Mouse (Mus musculus) Patski (cell line): ENCODE measurements at regions not wholly inside any gene's neighbourhood (a gene's known extent, or its start where the extent isn't known, plus 50 kb on each side); places are given as distances from the start of the nearest gene placed in this dataset.

Source experiments
- ATAC-seq: fragments of 100-300 bp; one replicate; pipeline ENCODE4 v1.8.0; 2021
- CTCF ChIA-PET: fragments of 350-600 bp; sonication (Branson Sonifier 250); formaldehyde crosslinking; loops from one replicate; lab custom pipeline; 2022; ENCODE audit warnings: inconsistent platforms; lab: Charles Lee
- POLR2A ChIA-PET: fragments of 350-600 bp; sonication (Branson Sonifier 250); formaldehyde crosslinking; loops from one replicate; lab custom pipeline; 2022; ENCODE audit warnings: antibody characterized with exemption, inconsistent platforms; lab: Charles Lee
- DNase-seq: peaks from one replicate; pipeline ENCODE4 v3.0.0-alpha.2; 2011; ENCODE audit warnings: low read depth, low spot score
- H3K27me3 ChIP-seq: fragments of 371-371 bp; one replicate; pipeline ENCODE4 v1.5.1; 2021
- CTCF ChIP-seq: fragments of 100-300 bp; IDR thresholded peaks from one replicate; pipeline ENCODE4 v1.5.1; 2021
- in situ Hi-C: fragments of 300-500 bp; cut with MboI; formaldehyde crosslinking; loops from 3 replicates; pipeline ENCODE4 v1.11.1; 2018; ENCODE audit warnings: low pct_unique_long_range_greater_than_20kb, mixed read lengths

- DNase-seq (no peak), ATAC-seq (no peak)
- H3K27me3 ChIP-seq: no peaks in the 10 kb centered on the region
- POLR2A ChIA-PET: no interaction called here
- TF ChIP-seq CTCF: no peak
- CTCF ChIA-PET: interaction anchor here (1.2 kb wide), 2 partner anchors 9 to 10 kb away, joined by 3 to 4 read pairs; no protein-coding TSS in a partner anchor
- in situ Hi-C loops: no loop called here
Measured at GRCm38 (mm10) chr9:30524401-30525066, 97.6 kb downstream of the Snx19 start.

- POLR2A ChIA-PET: no interaction called here
- TF ChIP-seq CTCF: no peak
- ATAC-seq: no peak
Measured at GRCm38 (mm10) chr9:30523852-30524251, 96.9 kb downstream of the Snx19 start.

DNA sequence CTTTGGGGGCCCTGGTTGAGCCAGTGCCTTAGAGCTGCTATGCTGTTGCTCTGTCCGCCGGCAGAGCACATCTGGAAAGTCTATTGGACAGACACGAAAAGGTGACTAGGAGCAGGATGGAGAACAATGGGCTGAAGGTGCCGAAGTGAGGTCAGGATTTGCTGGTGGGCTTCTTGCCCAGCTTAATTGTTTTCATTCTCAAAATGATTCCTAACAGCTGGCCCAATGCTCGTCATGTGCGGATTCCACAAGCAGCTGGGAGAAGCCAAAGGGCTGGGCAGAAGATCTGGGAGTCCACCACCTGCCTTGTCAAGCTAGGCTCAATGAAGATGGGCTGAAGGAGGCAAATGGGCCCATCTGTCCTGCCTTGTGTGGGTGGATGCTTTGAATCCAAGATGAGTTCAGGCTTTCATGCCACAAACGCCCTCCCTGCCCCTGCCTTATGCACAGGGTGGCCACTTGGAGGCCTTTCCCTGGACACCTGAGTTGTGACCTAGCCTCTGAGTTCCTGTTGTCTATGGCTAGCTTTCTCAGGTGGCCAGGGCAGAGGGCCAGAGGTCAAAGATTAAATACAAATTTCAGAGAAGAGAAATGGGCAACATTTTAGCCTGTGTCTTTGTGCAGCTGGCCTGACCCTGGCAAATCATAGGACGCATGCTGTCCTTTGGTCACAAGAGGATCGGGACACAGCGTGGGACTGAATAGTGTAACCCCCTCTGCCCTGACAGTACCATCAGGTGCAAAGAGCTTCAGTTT, 95.9 kb downstream of the Snx19 start:
- TF ChIP-seq CTCF: no peak
- no peaks in the 10 kb centered on the region for H3K27me3 ChIP-seq
- ATAC-seq: no peak
- ChIA-PET CTCF (interaction anchor here (0.7 to 0.9 kb wide), 2 partner anchors 18 to 33 kb away, joined by 3 to 4 read pairs; no protein-coding TSS in a partner anchor), POLR2A (no interaction called here)
- no peak for DNase-seq
- in situ Hi-C loops: no loop called here

More at GRCm38 (mm10) chr9:30523852-30524251, 96.9 kb downstream of the Snx19 start:
- CTCF ChIA-PET: interaction anchor here (0.7 to 1.2 kb wide), 3 partner anchors 8 to 34 kb away, joined by 3 to 4 read pairs (median 3); no protein-coding TSS in a partner anchor
- in situ Hi-C loops: no loop called here
- no peaks in the 10 kb centered on the region for H3K27me3 ChIP-seq
- DNase-seq: no peak

DNA sequence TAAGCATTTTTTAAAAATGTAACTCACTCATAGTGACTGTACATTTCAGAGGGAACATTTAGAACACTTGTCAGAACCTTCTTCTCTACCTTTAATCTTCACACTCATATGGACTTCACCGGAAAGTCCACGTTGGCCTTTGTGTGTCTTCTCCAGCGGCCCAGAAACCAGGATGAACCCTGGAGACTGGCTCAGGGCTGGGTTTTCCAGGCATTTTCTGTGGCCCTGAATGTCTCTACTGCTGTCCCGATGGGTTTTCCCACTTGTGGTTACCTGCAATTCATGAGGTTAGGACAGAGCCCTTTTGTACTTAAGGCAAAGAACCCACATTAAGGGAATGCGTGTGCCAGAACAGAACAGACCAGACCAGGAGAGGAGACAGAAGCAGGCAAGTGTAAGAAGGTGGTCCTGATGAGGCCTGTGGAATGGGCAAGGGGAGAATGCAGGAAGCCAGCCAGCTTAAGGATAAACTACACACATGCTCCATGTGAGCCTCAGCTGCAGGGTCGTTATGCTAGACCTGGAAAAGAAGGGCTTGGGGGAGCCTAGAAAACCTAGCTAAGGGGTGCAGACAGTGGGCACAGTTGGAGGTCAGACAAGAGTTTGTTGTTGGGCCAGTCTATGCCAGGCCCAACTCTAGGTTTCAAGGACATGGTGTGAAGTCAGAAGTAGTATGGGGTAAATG, 94.8 kb downstream of the Snx19 start:
- DNase-seq: no peak
- ChIA-PET POLR2A (no interaction called here), CTCF (no interaction called here)
- no peak for ATAC-seq
- no peaks in the 10 kb centered on the region for H3K27me3 ChIP-seq
- no peak for TF ChIP-seq CTCF
- in situ Hi-C loops: no loop called here

- H3K27me3 ChIP-seq: no peaks in the 10 kb centered on the region
- CTCF ChIA-PET: no interaction called here
- ATAC-seq: no peak
- in situ Hi-C loops: no loop called here
- POLR2A ChIA-PET: no interaction called here
- TF ChIP-seq CTCF: no peak
- DNase-seq: no peak
Measured at GRCm38 (mm10) chr9:30520853-30521439, 94.0 kb downstream of the Snx19 start.

- POLR2A ChIA-PET: no interaction called here
- DNase-seq (no peak), ATAC-seq (no peak)
- CTCF ChIA-PET: no interaction called here
- no peak for TF ChIP-seq CTCF
- no peaks in the 10 kb centered on the region for H3K27me3 ChIP-seq
- in situ Hi-C loops: no loop called here
Measured at GRCm38 (mm10) chr9:30520116-30520515, 93.2 kb downstream of the Snx19 start.

- POLR2A ChIA-PET: no interaction called here
- ATAC-seq (no peak), DNase-seq (no peak)
- H3K27me3 ChIP-seq: no peaks in the 10 kb centered on the region
- in situ Hi-C loops: no loop called here
- no peak for TF ChIP-seq CTCF
- CTCF ChIA-PET: interaction anchor here (1.5 kb wide), 1 partner anchor 9 kb away, joined by 3 read pairs; no protein-coding TSS in a partner anchor
Measured at GRCm38 (mm10) chr9:30519231-30519630, 92.3 kb downstream of the Snx19 start.
